Mouse (Mus musculus): Measurements from ENCODE around the gene Abhd16a. TPM values are rescaled to one million over a fixed set of nuclear protein-coding genes. Genes with fewer than 3 reads are reported as not detected.

Abhd16a gene
- 47.4 and 52.1 TPM in 2 replicates for polyA plus RNA-seq (2015; fragmentation: Nextera tagmentation; extraction: Ambion mirVana)

DNA sequence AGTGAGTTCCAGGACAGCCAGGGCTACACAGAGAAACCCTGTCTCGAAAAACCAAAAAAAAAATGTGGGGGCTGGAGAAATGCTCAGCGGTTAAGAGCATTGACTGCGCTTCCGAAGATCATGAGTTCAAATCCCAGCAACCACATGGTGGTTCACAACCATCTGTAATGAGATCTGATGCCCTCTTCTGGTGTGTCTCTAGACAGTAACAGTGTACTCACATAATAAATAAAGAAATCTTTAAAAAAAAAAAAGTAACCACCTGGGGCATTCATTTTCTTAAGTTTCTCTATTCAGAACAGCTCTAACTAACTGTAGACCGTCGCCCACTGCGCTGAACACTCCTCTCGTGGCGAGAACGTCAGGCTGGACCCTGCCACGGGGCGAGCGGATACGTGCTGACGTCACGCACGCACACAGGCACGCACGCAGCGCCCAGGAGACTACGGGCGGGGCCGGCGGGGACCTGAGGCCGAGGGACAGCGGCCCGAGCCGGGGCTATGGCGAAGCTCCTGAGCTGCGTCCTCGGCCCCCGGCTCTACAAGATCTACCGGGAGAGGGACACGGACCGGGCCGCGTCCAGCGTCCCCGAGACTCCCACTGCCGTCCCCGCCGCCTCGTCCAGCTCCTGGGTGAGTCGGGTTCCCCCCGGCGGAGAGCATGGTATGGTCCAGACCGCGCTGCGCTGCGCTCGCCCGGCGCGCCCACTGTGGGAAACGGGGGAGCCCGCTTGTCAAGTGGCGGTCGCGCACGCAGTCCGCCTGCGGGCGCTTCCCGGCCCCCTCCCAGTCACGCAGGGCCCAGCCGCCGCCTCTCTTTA lies at the start of gene Abhd16a:
TSS of gene Abhd16a (plus strand) at position 439 of the 820 bp plus-strand sequence.
- peak within 1 kb of the TSS; percentile 95 for H3K27ac ChIP-seq (ENCODE audit: low read length)
- WGBS (ENCODE audit: insufficient replicate concordance), result 2% methylated on average over 65 of the region's 67 CpGs
- H3K4me1 ChIP-seq (ENCODE audit: control insufficient read depth, low read depth, low read length), result peaks cover 14% of the 10 kb centered on the region
- H3K4me2 ChIP-seq (ENCODE audit: low read depth, low read length), result peak within 1 kb of the TSS; percentile 66
- peak within 1 kb of the TSS; percentile 78 for H3K4me3 ChIP-seq (ENCODE audit: low read depth, low read length)
- peaks cover 14% of the 10 kb centered on the region for H3K36me3 ChIP-seq (ENCODE audit: control insufficient read depth, insufficient read depth)
- no peaks in the 10 kb centered on the region for H3K9me3 ChIP-seq (replicated peaks; ENCODE audit: control insufficient read depth, low read length)
- ATAC-seq (ENCODE audit: low read depth), result peak; percentile 97
- peak within 1 kb of the TSS; percentile 94 for H3K9ac ChIP-seq (ENCODE audit: low read depth, low read length)
- no peaks in the 10 kb centered on the region for H3K27me3 ChIP-seq (ENCODE audit: control insufficient read depth, insufficient read depth, low read depth, low read length)

DNA sequence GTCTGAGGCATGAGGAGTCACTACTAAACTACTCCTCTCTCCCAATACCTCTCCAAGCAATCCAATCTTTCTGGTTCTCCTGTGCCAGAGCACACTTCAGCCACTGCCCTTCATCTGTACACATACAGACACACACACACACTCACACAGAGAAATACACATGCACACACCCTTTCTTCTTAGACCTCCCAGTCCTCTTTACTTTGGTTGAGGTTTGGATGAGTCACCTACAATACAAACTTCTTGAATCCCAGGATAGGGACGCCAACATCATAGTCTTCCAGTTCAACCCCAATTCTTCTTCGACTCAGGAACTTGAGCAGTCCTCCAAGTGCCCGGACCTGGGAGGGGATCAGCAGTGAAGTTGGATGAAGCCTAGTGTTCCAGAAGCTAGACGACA lies 45.3 kb upstream of the Abhd16a start:
- Histone ChIP-seq H3K27me3 (ENCODE audit: control insufficient read depth, insufficient read depth, low read depth, low read length) (no peaks in the 10 kb centered on the region), H3K27ac (ENCODE audit: low read length) (peak overlapping the region; percentile 29; the same call in 1 of the 2 replicates), H3K4me2 (ENCODE audit: low read depth, low read length) (no peak overlapping the region), H3K9ac (ENCODE audit: low read depth, low read length) (no peak overlapping the region), H3K4me3 (ENCODE audit: low read depth, low read length) (no peak overlapping the region), H3K4me1 (ENCODE audit: control insufficient read depth, low read depth, low read length) (peaks cover 52% of the 10 kb centered on the region), H3K36me3 (ENCODE audit: control insufficient read depth, insufficient read depth) (no peaks in the 10 kb centered on the region), H3K9me3 (replicated peaks; ENCODE audit: control insufficient read depth, low read length) (no peaks in the 10 kb centered on the region)
- no peak for ATAC-seq (ENCODE audit: low read depth)
- WGBS (ENCODE audit: insufficient replicate concordance), result 69% methylated on average over 4 of the region's 4 CpGs

DNA sequence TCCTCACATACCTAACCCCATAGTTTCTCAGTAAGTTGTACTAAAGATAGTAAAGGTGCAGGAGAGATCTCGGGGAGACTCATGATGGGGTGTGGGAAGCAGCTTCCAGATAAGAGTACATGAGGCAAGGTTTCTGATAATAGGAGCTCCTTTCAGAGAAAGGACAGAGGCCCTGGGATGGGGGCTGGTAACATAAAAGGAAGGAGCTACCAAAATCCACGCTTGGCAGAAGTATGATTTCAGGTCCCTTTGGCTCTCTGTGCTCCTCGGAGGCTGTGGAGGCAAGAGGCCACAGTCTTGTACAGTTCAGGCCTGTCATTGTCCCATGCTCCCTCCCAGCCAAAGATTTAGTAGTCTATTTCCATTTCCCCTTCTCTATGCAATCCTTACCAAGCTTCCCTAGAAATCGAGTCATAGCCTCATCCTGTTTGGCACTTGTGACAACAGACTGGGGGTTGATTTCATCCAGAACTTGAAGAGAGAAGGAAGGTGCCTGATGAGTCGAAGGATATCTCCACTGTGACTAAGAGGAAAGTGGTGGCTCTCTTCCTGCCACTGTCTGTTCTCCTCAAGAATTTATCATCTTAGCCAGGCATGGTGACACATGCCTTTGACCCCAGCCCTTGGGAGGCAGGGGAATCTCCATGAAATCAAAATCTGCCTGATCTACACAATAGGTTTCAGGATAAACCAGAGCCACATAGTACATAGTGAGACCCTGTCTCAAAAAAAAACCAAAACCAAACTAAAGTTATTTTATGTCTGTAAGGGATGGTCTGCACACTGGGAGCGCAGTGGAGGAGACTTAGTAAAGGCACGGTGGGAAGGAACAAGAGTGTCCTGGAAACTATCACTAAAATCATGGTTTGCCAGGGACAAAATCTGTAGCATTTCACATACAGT lies 43.9 kb upstream of the Abhd16a start:
- peak overlapping the region; percentile 93 for H3K9ac ChIP-seq (ENCODE audit: low read depth, low read length)
- no peaks in the 10 kb centered on the region for H3K36me3 ChIP-seq (ENCODE audit: control insufficient read depth, insufficient read depth)
- peak overlapping the region; percentile 93 for H3K27ac ChIP-seq (ENCODE audit: low read length)
- H3K4me2 ChIP-seq (ENCODE audit: low read depth, low read length), result peak overlapping the region; percentile 99
- peak overlapping the region; percentile 76 for H3K4me3 ChIP-seq (ENCODE audit: low read depth, low read length)
- H3K27me3 ChIP-seq (ENCODE audit: control insufficient read depth, insufficient read depth, low read depth, low read length), result no peaks in the 10 kb centered on the region
- no peaks in the 10 kb centered on the region for H3K9me3 ChIP-seq (replicated peaks; ENCODE audit: control insufficient read depth, low read length)
- 28% methylated on average over 7 of the region's 7 CpGs for WGBS (ENCODE audit: insufficient replicate concordance)
- H3K4me1 ChIP-seq (ENCODE audit: control insufficient read depth, low read depth, low read length), result peaks cover 65% of the 10 kb centered on the region
- peak; percentile 16; the same call in 1 of the 2 replicates for ATAC-seq (ENCODE audit: low read depth)

DNA sequence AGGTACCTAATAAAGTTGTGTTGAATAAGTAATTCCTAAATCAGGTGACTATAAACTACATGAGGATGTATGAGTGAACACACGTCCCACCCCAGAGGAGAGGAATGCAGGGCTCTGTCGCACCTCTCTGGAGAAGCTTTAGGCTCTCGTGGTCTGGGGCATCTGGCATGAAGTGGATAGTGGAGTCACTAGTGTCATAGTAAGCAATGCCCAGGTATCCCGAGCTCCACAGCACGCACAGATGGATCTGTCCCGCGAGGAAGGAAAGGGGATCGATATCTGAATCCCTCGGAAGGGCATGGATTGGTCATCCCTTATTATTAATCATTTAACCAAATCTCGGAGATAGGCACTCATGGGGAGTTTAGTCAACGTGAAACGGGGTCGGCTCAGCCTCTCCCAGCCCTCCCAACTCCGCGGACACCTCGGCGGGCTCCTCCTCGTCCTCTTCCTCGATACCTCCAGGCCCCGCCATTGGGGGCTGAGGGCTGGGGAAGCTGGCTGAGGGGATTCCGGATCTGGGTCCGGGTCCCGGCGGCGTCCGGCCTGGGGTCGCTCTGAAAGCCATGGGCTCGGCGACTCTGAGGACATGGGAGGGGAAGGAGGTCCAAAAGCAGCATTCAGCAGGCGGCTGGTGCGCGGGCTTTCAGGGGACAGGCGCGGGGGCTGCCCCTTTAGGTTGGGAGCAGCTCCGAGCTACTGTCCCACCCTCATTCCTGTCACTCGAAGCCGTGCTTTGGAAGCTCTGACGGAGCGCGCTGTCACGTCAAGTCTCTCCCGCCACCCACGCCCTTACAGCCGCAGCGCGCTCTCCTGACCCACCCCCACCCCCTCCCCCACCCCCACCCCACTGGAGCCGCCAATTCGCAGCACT lies 43.0 kb upstream of the Abhd16a start:
- peak overlapping the region; percentile 76 for H3K4me3 ChIP-seq (ENCODE audit: low read depth, low read length)
- H3K27ac ChIP-seq (ENCODE audit: low read length), result peak overlapping the region; percentile 93
- no peaks in the 10 kb centered on the region for H3K27me3 ChIP-seq (ENCODE audit: control insufficient read depth, insufficient read depth, low read depth, low read length)
- peak overlapping the region; percentile 99 for H3K4me2 ChIP-seq (ENCODE audit: low read depth, low read length)
- H3K9ac ChIP-seq (ENCODE audit: low read depth, low read length), result peak overlapping the region; percentile 93
- ATAC-seq (ENCODE audit: low read depth), result no peak
- WGBS (ENCODE audit: insufficient replicate concordance), result 2% methylated on average over 48 of the region's 48 CpGs
- no peaks in the 10 kb centered on the region for H3K9me3 ChIP-seq (replicated peaks; ENCODE audit: control insufficient read depth, low read length)
- H3K4me1 ChIP-seq (ENCODE audit: control insufficient read depth, low read depth, low read length), result peaks cover 65% of the 10 kb centered on the region
- H3K36me3 ChIP-seq (ENCODE audit: control insufficient read depth, insufficient read depth), result no peaks in the 10 kb centered on the region

DNA sequence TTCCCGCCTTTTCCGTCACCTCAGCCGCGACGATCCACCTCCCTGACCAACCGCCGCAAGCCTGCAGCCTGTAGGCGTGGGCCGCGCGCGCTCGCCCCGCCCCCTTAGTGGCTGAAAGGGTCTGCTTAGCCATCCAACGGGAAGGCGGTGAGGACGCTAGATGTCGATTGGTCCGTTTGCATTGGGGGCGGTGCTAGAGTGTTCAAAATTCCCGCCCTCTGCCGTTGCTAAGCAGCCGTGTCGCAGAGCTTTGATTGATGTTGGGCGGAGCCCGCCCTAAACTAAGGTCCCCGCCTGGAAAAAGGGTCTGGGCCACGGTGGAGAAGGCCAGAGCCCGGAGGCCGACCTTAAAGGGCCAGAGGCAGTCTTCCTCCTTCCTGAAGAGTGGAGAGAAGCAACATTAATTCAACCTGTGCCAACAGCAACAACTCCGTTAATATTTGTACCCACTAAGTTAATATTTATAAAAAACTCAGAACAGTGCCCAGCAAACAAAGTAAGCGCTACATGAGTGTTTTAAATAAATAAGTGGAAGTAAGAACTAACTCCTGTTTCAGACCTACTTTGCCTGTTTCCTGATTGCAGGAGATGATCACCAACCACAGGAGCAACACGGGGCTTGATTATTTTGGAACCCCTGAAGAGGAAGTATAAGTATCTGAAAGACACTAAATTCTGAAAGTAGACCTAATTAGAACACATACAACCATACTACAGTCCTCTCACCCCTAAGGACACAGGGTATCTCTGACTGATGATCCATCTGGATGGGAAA lies 42.2 kb upstream of the Abhd16a start, which contains the start of gene Msh5:
TSS of gene Msh5 (minus strand) at position 65 of the 775 bp plus-strand sequence.
- 1% methylated on average over 33 of the region's 33 CpGs for WGBS (ENCODE audit: insufficient replicate concordance)
- H3K27me3 ChIP-seq (ENCODE audit: control insufficient read depth, insufficient read depth, low read depth, low read length), result no peaks in the 10 kb centered on the region
- peaks cover 69% of the 10 kb centered on the region for H3K4me1 ChIP-seq (ENCODE audit: control insufficient read depth, low read depth, low read length)
- peak within 1 kb of the TSS; percentile 93 for H3K27ac ChIP-seq (ENCODE audit: low read length)
- H3K9ac ChIP-seq (ENCODE audit: low read depth, low read length), result peak within 1 kb of the TSS; percentile 93
- peak within 1 kb of the TSS; percentile 99 for H3K4me2 ChIP-seq (ENCODE audit: low read depth, low read length)
- H3K36me3 ChIP-seq (ENCODE audit: control insufficient read depth, insufficient read depth), result no peaks in the 10 kb centered on the region
- ATAC-seq (ENCODE audit: low read depth), result peak; percentile 89
- no peaks in the 10 kb centered on the region for H3K9me3 ChIP-seq (replicated peaks; ENCODE audit: control insufficient read depth, low read length)
- H3K4me3 ChIP-seq (ENCODE audit: low read depth, low read length), result peak within 1 kb of the TSS; percentile 76

DNA sequence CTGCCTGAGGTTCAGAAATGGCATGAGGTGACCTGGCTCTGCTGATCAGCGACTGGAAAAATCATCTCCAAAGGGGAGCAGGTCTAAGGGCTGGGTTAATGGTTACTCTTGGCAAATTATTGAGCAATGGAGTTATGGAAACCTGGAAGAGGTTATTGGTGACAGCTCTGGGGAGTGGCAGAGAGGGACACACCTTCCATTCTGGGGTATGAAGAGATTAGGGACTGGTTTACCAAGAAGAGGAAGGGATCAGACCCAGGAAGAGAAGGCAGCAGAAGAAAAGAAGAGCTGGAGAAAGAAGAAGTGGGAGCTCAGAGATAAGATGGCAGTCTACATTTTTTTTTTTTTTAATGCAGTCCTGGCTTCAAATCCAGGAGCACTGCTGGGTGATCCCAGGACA lies 41.4 kb upstream of the Abhd16a start:
- peak; percentile 7; the same call in 1 of the 2 replicates for ATAC-seq (ENCODE audit: low read depth)
- H3K27me3 ChIP-seq (ENCODE audit: control insufficient read depth, insufficient read depth, low read depth, low read length), result no peaks in the 10 kb centered on the region
- 9% methylated on average over 1 of the region's 1 CpGs for WGBS (ENCODE audit: insufficient replicate concordance)
- peak overlapping the region; percentile 51 for H3K9ac ChIP-seq (ENCODE audit: low read depth, low read length)
- peaks cover 76% of the 10 kb centered on the region for H3K4me1 ChIP-seq (ENCODE audit: control insufficient read depth, low read depth, low read length)
- H3K36me3 ChIP-seq (ENCODE audit: control insufficient read depth, insufficient read depth), result peaks cover 5% of the 10 kb centered on the region
- H3K4me3 ChIP-seq (ENCODE audit: low read depth, low read length), result peak overlapping the region; percentile 33
- peak overlapping the region; percentile 92 for H3K27ac ChIP-seq (ENCODE audit: low read length)
- H3K9me3 ChIP-seq (replicated peaks; ENCODE audit: control insufficient read depth, low read length), result no peaks in the 10 kb centered on the region
- H3K4me2 ChIP-seq (ENCODE audit: low read depth, low read length), result peak overlapping the region; percentile 99

DNA sequence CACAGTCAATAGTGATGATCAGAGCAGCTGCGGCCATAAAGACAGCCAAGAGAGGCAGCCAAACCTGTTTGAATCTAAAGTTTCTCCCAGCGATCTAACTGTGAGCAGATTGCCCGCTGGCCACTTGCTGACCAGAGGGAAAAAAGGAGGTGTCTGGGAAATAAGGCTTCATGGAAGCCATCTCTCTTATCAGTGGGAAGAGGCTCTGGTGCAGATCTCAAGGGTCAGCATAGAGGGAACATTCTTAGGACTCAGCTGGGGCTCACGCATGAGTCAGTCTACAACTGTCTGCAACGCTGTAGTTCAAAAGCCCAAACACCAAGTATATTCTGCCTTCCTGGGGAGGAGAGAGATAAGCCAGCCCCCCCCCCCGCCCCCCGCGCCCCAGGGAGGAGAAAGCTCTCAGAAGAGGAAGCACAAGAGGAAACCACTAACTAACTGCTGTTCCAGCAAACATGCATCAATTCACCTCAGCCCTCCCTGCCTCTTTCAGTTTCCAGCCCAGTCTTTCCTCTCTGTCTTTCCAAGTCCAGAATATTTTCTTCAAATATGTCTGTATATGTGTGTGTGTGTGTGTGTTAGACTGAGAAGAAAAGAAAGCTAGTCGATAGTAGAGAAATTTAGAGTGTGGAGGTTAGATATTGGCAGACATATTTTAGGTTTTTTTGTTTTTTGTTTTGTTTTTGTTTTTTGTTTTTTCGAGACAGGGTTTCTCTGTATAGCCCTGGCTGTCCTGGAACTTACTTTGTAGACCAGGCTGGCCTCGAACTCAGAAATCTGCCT lies 40.7 kb upstream of the Abhd16a start:
- Histone ChIP-seq H3K9me3 (replicated peaks; ENCODE audit: control insufficient read depth, low read length) (no peaks in the 10 kb centered on the region), H3K9ac (ENCODE audit: low read depth, low read length) (peak overlapping the region; percentile 51), H3K27me3 (ENCODE audit: control insufficient read depth, insufficient read depth, low read depth, low read length) (no peaks in the 10 kb centered on the region), H3K27ac (ENCODE audit: low read length) (peak overlapping the region; percentile 92), H3K4me3 (ENCODE audit: low read depth, low read length) (peak overlapping the region; percentile 33), H3K4me2 (ENCODE audit: low read depth, low read length) (peak overlapping the region; percentile 99), H3K4me1 (ENCODE audit: control insufficient read depth, low read depth, low read length) (peaks cover 79% of the 10 kb centered on the region), H3K36me3 (ENCODE audit: control insufficient read depth, insufficient read depth) (peaks cover 12% of the 10 kb centered on the region)
- WGBS (ENCODE audit: insufficient replicate concordance), result 6% methylated on average over 11 of the region's 11 CpGs
- ATAC-seq (ENCODE audit: low read depth), result no peak

Data from liver, embryonic 16.5 days (tissue).